Mouse (Mus musculus): ENCODE measurements around the gene L2hgdh. TPM values are rescaled to one million over a fixed set of nuclear protein-coding genes. Genes with fewer than 3 reads are reported as not detected.
"Not testable (repeated sequence)": the region's sequence is repeated elsewhere in the genome, so short reads cannot be mapped to it uniquely, and the experiment has no call there.

Gene L2hgdh
- polyA plus RNA-seq, 1 experiment from 2014 or later = 14.0 TPM

- H3K27me3 ChIP-seq (replicated peaks) = no peaks in the 10 kb centered on the region
- H3K36me3 ChIP-seq = peaks cover 7% of the 10 kb centered on the region; the same call in 1 of the 2 replicates
- H3K9ac ChIP-seq = no peak overlapping the region
- H3K4me1 ChIP-seq = no peaks in the 10 kb centered on the region
- H3K4me2 ChIP-seq = no peak overlapping the region
- H3K27ac ChIP-seq (replicated peaks) = no peak overlapping the region
- H3K9me3 ChIP-seq = no peaks in the 10 kb centered on the region
- no peak overlapping the region for H3K4me3 ChIP-seq
- no peak for ATAC-seq (ENCODE audit: extremely low read depth, insufficient number of reproducible peaks, low FRiP score, low TSS enrichment)
- 93% methylated on average over 5 of the region's 5 CpGs for WGBS
Measured at GRCm38 (mm10) chr12:69661658-69662057, 63.0 kb downstream of the L2hgdh start.

GRCm38 (mm10) chr12:69653973-69654372 is 70.7 kb downstream of the L2hgdh start:
- not testable (repeated sequence) for H3K4me3 ChIP-seq; H3K27ac ChIP-seq (replicated peaks); H3K9me3 ChIP-seq; H3K4me1 ChIP-seq; H3K27me3 ChIP-seq (replicated peaks); H3K4me2 ChIP-seq; H3K9ac ChIP-seq
- peaks cover 42% of the 10 kb centered on the region for H3K36me3 ChIP-seq
- peak; percentile 73 for ATAC-seq (ENCODE audit: extremely low read depth, insufficient number of reproducible peaks, low FRiP score, low TSS enrichment)

GRCm38 (mm10) chr12:69649511-69649910 is 75.2 kb downstream of the L2hgdh start:
- peaks cover 13% of the 10 kb centered on the region for H3K4me1 ChIP-seq
- H3K9ac ChIP-seq = no peak overlapping the region
- H3K4me2 ChIP-seq = no peak overlapping the region
- H3K27ac ChIP-seq (replicated peaks) = no peak overlapping the region
- H3K4me3 ChIP-seq = no peak overlapping the region
- H3K27me3 ChIP-seq (replicated peaks) = no peaks in the 10 kb centered on the region
- ATAC-seq (ENCODE audit: extremely low read depth, insufficient number of reproducible peaks, low FRiP score, low TSS enrichment) = no peak
- WGBS = 87% methylated on average over 8 of the region's 8 CpGs
- H3K36me3 ChIP-seq = peaks cover 69% of the 10 kb centered on the region
- H3K9me3 ChIP-seq = no peaks in the 10 kb centered on the region

- Histone ChIP-seq H3K4me2 (no peak overlapping the region), H3K9ac (no peak overlapping the region), H3K4me1 (peaks cover 16% of the 10 kb centered on the region), H3K4me3 (no peak overlapping the region), H3K27ac (replicated peaks) (0 out of 2 replicates have a peak overlapping the region, but pooled peaks have one; percentile 12), H3K36me3 (peaks cover 56% of the 10 kb centered on the region), H3K27me3 (replicated peaks) (no peaks in the 10 kb centered on the region), H3K9me3 (no peaks in the 10 kb centered on the region)
- no peak for ATAC-seq (ENCODE audit: extremely low read depth, insufficient number of reproducible peaks, low FRiP score, low TSS enrichment)
- 67% methylated on average over 8 of the region's 8 CpGs for whole genome bisulfite sequencing
Measured at GRCm38 (mm10) chr12:69645821-69646616, 78.7 kb downstream of the L2hgdh start.

- H3K27me3 ChIP-seq (replicated peaks) = no peaks in the 10 kb centered on the region
- no peak for ATAC-seq (ENCODE audit: extremely low read depth, insufficient number of reproducible peaks, low FRiP score, low TSS enrichment)
- WGBS = 61% methylated on average over 3 of the region's 3 CpGs
- no peak overlapping the region for H3K4me2 ChIP-seq
- H3K27ac ChIP-seq (replicated peaks) = no peak overlapping the region
- H3K4me1 ChIP-seq = peaks cover 16% of the 10 kb centered on the region
- no peak overlapping the region for H3K4me3 ChIP-seq
- peaks cover 61% of the 10 kb centered on the region for H3K36me3 ChIP-seq
- H3K9ac ChIP-seq = 0 out of 2 replicates have a peak overlapping the region, but pooled peaks have one; percentile 28
- H3K9me3 ChIP-seq = no peaks in the 10 kb centered on the region
Measured at GRCm38 (mm10) chr12:69644877-69645276, 79.8 kb downstream of the L2hgdh start.

- no peak for ATAC-seq (ENCODE audit: extremely low read depth, insufficient number of reproducible peaks, low FRiP score, low TSS enrichment)
- no peaks in the 10 kb centered on the region for H3K9me3 ChIP-seq
- H3K4me2 ChIP-seq = no peak overlapping the region
- peaks cover 16% of the 10 kb centered on the region for H3K4me1 ChIP-seq
- no peak overlapping the region for H3K9ac ChIP-seq
- H3K27me3 ChIP-seq (replicated peaks) = no peaks in the 10 kb centered on the region
- 85% methylated on average over 5 of the region's 5 CpGs for WGBS
- H3K36me3 ChIP-seq = peaks cover 59% of the 10 kb centered on the region
- H3K4me3 ChIP-seq = no peak overlapping the region
- no peak overlapping the region for H3K27ac ChIP-seq (replicated peaks)
Measured at GRCm38 (mm10) chr12:69642877-69643276, 81.8 kb downstream of the L2hgdh start.

MicroRNAs encoded within 50 kb of the gene (microRNA counts, 519-probe panel; counts per million panel counts)
- 209 counts per million, percentile 61 among the panel's probes with 10 or more counts for microRNA mmu-miR-681

Small RNA genes lying within 50 kb of the gene (microRNA-seq; reads per million reads assigned to microRNA genes)
- gene Mir681 = not detected

Other genes with a start within 250 kb of the L2hgdh start
- gene Vcpkmt, start 141.8 kb downstream of the L2hgdh start, polyA plus RNA-seq (2015; fragmentation: Nextera tagmentation; extraction: Ambion mirVana) = 16.3 and 19.6 TPM in 2 replicates
- gene Sos2, start 43.0 kb downstream of the L2hgdh start, polyA plus RNA-seq (2015; fragmentation: Nextera tagmentation; extraction: Ambion mirVana) = 5.6 and 6.5 TPM in 2 replicates
- gene Atp5s, start 77 bp upstream of the L2hgdh start, polyA plus RNA-seq (2015; fragmentation: Nextera tagmentation; extraction: Ambion mirVana) = 30.5 and 31.5 TPM in 2 replicates
- 4.6 and 6.8 TPM in 2 replicates for gene Cdkl1, start 66.4 kb upstream of the L2hgdh start, polyA plus RNA-seq (2015; fragmentation: Nextera tagmentation; extraction: Ambion mirVana)
- 6.2 and 7.5 TPM in 2 replicates for gene Atl1, start 167.7 kb upstream of the L2hgdh start, polyA plus RNA-seq (2015; fragmentation: Nextera tagmentation; extraction: Ambion mirVana)
- 25.5 and 27.0 TPM in 2 replicates for gene Map4k5, start 168.3 kb upstream of the L2hgdh start, polyA plus RNA-seq (2015; fragmentation: Nextera tagmentation; extraction: Ambion mirVana)

Measured in heart, embryonic 13.5 days (tissue).